Mouse (Mus musculus): ENCODE results near the gene Fbxo11.

- TF ChIP-seq GATA1 (IDR thresholded peaks at IDR 0.05; ENCODE audit: borderline replicate concordance, low read length) (no peak), FLI1 (IDR thresholded peaks at IDR 0.05; ENCODE audit: low read length) (no peak)
Measured at GRCm38 (mm10) chr17:87975229-87975853, 89.8 kb downstream of the Fbxo11 start.
